Comparison of ENCODE assay signal across 25 mouse cellular contexts in genomic region chrX:103610401-103610800, GRCm38 (mm10). TPM values are rescaled to one million over a fixed set of nuclear protein-coding genes. Genes with fewer than 3 reads are reported as not detected.
DNase-seq lines count a peak whose midpoint lies in the region; ATAC-seq and TF ChIP-seq lines count a peak whose summit lies in the region.
"Had no signal": no experiment of that assay in that cellular context is flagged by ENCODE, and none has a peak within 500 bp of the region (broad histone marks: within the 10 kb centered on the region; RNA-seq: fewer than 3 reads in every experiment).

No protein-coding gene starts in this region.

- no peak overlapping the region for H3K4me2 ChIP-seq in lung, postnatal 0 days (replicated peaks; ENCODE audit: low read depth, low read length)
- H3K4me2 ChIP-seq in stomach, postnatal 0 days (replicated peaks; ENCODE audit: low read depth) = no peak overlapping the region
- H3K4me2 ChIP-seq: forebrain, embryonic 15.5 days; hindbrain, embryonic 15.5 days; lung, embryonic 15.5 days had no signal

- no peak overlapping the region for H3K9ac ChIP-seq in lung, postnatal 0 days (replicated peaks; ENCODE audit: low read depth)
- H3K9ac ChIP-seq in stomach, postnatal 0 days (ENCODE audit: low read length) = no peak overlapping the region
- H3K9ac ChIP-seq: forebrain, embryonic 15.5 days; hindbrain, embryonic 15.5 days; lung, embryonic 15.5 days had no signal

- peak; percentile 67 for TF ChIP-seq CTCF in lung, postnatal 0 days (IDR thresholded peaks at IDR 0.05)
- peak; percentile 70 for TF ChIP-seq CTCF in stomach, postnatal 0 days (IDR thresholded peaks at IDR 0.05; ENCODE audit: low read depth)

- H3K36me3 ChIP-seq in lung, postnatal 0 days (ENCODE audit: insufficient read depth, low read length) = no peaks in the 10 kb centered on the region
- H3K36me3 ChIP-seq in stomach, postnatal 0 days (ENCODE audit: control insufficient read depth, insufficient read depth, low read length) = 0 out of 2 replicates have a peak, but pooled peaks cover 2% of the 10 kb centered on the region

- H3K27me3 ChIP-seq in lung, postnatal 0 days (replicated peaks; ENCODE audit: insufficient read depth, low read length) = no peaks in the 10 kb centered on the region
- no peaks in the 10 kb centered on the region for H3K27me3 ChIP-seq in stomach, postnatal 0 days (ENCODE audit: control insufficient read depth, insufficient read depth, low read length)
- H3K27me3 ChIP-seq: forebrain, embryonic 15.5 days; hindbrain, embryonic 15.5 days; lung, embryonic 15.5 days had no signal

- peak; percentile 12 for DNase-seq in heart, postnatal 4 days
- DNase-seq in heart, adult 9 months (ENCODE audit: low spot score in 2 of 2) = no peak
- DNase-seq in lung, postnatal 0 days (ENCODE audit: low spot score) = peak; percentile 47
- no peak for DNase-seq in lung, postnatal 4 days
- peak; percentile 18 for DNase-seq in R1 (ENCODE audit: low read depth, low spot score)
- DNase-seq in stomach, postnatal 0 days (ENCODE audit: low spot score) = no peak
- DNase-seq in frontal cortex, postnatal 25 days (ENCODE audit: low spot score in 2 of 2) = no peak
- DNase-seq: cerebellum, adult 9-11 months; heart, adult 18-20 months; heart, postnatal 10 days; kidney, adult 18-20 months; kidney, postnatal 36 days; right cerebral cortex, postnatal 14 days; thymus, postnatal 14 days had no signal

- 92% methylated on average over 5 of the region's 5 CpGs for WGBS in lung, postnatal 0 days
- WGBS in stomach, postnatal 0 days = 98% methylated on average over 5 of the region's 5 CpGs

- H3K27ac ChIP-seq in lung, postnatal 0 days (ENCODE audit: low read length) = no peak overlapping the region
- no peak overlapping the region for H3K27ac ChIP-seq in stomach, postnatal 0 days (replicated peaks)
- H3K27ac ChIP-seq: forebrain, embryonic 15.5 days; hindbrain, embryonic 15.5 days; lung, embryonic 15.5 days had no signal

- no peak overlapping the region for H3K4me3 ChIP-seq in lung, postnatal 0 days (ENCODE audit: low read depth, low read length)
- H3K4me3 ChIP-seq in stomach, postnatal 0 days (ENCODE audit: low read depth, low read length) = no peak overlapping the region
- H3K4me3 ChIP-seq: forebrain, embryonic 15.5 days; hindbrain, embryonic 15.5 days; lung, embryonic 15.5 days had no signal

- no peak for ATAC-seq in lung, postnatal 0 days
- ATAC-seq in stomach, postnatal 0 days (ENCODE audit: low FRiP score, low TSS enrichment) = no peak
- ATAC-seq: forebrain, embryonic 15.5 days had no signal

- no peaks in the 10 kb centered on the region for H3K4me1 ChIP-seq in lung, postnatal 0 days (ENCODE audit: insufficient read depth, low read depth, low read length)
- H3K4me1 ChIP-seq in stomach, postnatal 0 days (replicated peaks; ENCODE audit: control insufficient read depth, insufficient read depth) = no peaks in the 10 kb centered on the region
- H3K4me1 ChIP-seq: lung, embryonic 15.5 days had no signal

- TF ChIP-seq EP300 in lung, postnatal 0 days (IDR thresholded peaks at IDR 0.05) = no peak
- no peak for TF ChIP-seq EP300 in stomach, postnatal 0 days (optimal IDR thresholded peaks at IDR 0.05)

- H3K9me3 ChIP-seq in lung, postnatal 0 days (ENCODE audit: low read length) = no peaks in the 10 kb centered on the region
- no peaks in the 10 kb centered on the region for H3K9me3 ChIP-seq in stomach, postnatal 0 days (ENCODE audit: control insufficient read depth, low read length)
- H3K9me3 ChIP-seq: forebrain, embryonic 15.5 days; hindbrain, embryonic 15.5 days; lung, embryonic 15.5 days had no signal

RNA-seq across cellular contexts. Expression of gene Zcchc13, which starts 20.0 kb away (rescaled TPM):
- not detected for total RNA-seq in heart, postnatal 4 days (2021)
- not detected in 2 replicates for polyA plus RNA-seq in lung, postnatal 0 days (2015; fragmentation: Nextera tagmentation; extraction: Ambion mirVana)
- not detected in 2 replicates for polyA plus RNA-seq in stomach, postnatal 0 days (2015; fragmentation: Nextera tagmentation; extraction: Ambion mirVana)
- total RNA-seq: gastrocnemius, adult 8-10 months; heart, adult 18-20 months; heart, postnatal 10 days; layer of hippocampus, postnatal 14 days; left cerebral cortex, postnatal 25 days; liver, adult 2 months; megakaryocyte progenitor cell, adult 5-6 weeks had no signal
- polyA plus RNA-seq: forebrain, embryonic 15.5 days; hindbrain, embryonic 15.5 days; liver, adult 2 months; lung, embryonic 15.5 days; neural tube, embryonic 11.5 days; spleen, adult 2 months; stomach, embryonic 16.5 days had no signal

Comparison
In these comparisons a context has a peak if more than half of its experiments do, and no peak if none do; other contexts are left out.
1. DNase-seq: peak in heart, postnatal 4 days (single experiment), lung, postnatal 0 days (single experiment) and R1 (single experiment); none in heart, adult 9 months (0 of 2), lung, postnatal 4 days (0 of 2), stomach, postnatal 0 days (single experiment) and frontal cortex, postnatal 25 days (0 of 2).